Mouse (Mus musculus) liver, embryonic 14.5 days (tissue): ENCODE measurements around the gene Uimc1. TPM values are rescaled to one million over a fixed set of nuclear protein-coding genes. Genes with fewer than 3 reads are reported as not detected.

Experiments
- ATAC-seq: fragments of 200-750 bp; cut with Nextera tagmentation; 2 replicates; pipeline ENCODE4 v1.8.0; 2017; ENCODE audit warnings: moderate number of reproducible peaks, mild to moderate bottlenecking, moderate library complexity; ENCODE audit not compliant: insufficient read depth
- DNase-seq, 3 experiments: peaks; one replicate each; pipeline ENCODE4 v3.0.0-alpha.2; 2012 to 2013; ENCODE audit warnings: low read depth in 3 of 3, low spot score in 3 of 3
- H3K27ac ChIP-seq: fragments of 300-500 bp; sonication (generic); 2 replicates; pipeline ENCODE4 v1.5.1; 2014; ENCODE audit warnings: moderate library complexity, mild to moderate bottlenecking, control low read depth, inconsistent platforms
- H3K27me3 ChIP-seq: fragments of 300-500 bp; sonication (generic); 2 replicates; pipeline ENCODE4 v1.6.1; 2014; ENCODE audit warnings: mild to moderate bottlenecking, low read length, moderate library complexity; ENCODE audit not compliant: control insufficient read depth, insufficient read depth
- H3K36me3 ChIP-seq: fragments of 300-500 bp; sonication (generic); replicated peaks from 2 replicates; pipeline ENCODE4 v1.6.1; 2014; ENCODE audit warnings: low read depth; ENCODE audit not compliant: control insufficient read depth, insufficient read depth
- H3K4me1 ChIP-seq, 2 experiments: fragments of 200-500 bp in 1 of 2; fragments of 300-500 bp in 1 of 2; sonication (generic) in 1 of 2; replicated peaks; 2 replicates each; pipeline ENCODE4 v1.6.1; 2012 to 2014; ENCODE audit warnings: antibody characterized with exemption in 1 of 2, inconsistent platforms in 1 of 2, low read length in 1 of 2; ENCODE audit not compliant: control insufficient read depth in 2 of 2, insufficient read depth in 2 of 2
- H3K4me2 ChIP-seq: fragments of 300-500 bp; sonication (generic); 2 replicates; pipeline ENCODE4 v1.6.1; 2014; ENCODE audit warnings: low read depth, mild to moderate bottlenecking, control low read depth, moderate library complexity
- H3K4me3 ChIP-seq, 2 experiments: fragments of 200-500 bp in 1 of 2; fragments of 300-500 bp in 1 of 2; sonication (generic) in 1 of 2; 2 replicates each; pipeline ENCODE4 v1.5.1; 2012 to 2014; ENCODE audit warnings: low read depth in 2 of 2, low read length in 2 of 2, mild to moderate bottlenecking in 2 of 2, control low read depth in 1 of 2, inconsistent platforms in 1 of 2, moderate library complexity in 1 of 2; ENCODE audit not compliant: insufficient read depth in 1 of 2
- H3K9ac ChIP-seq: fragments of 300-500 bp; sonication (generic); replicated peaks from 2 replicates; pipeline ENCODE4 v1.6.1; 2014; ENCODE audit warnings: mild to moderate bottlenecking, control low read depth, moderate library complexity
- H3K9me3 ChIP-seq: fragments of 300-500 bp; sonication (generic); 2 replicates; pipeline ENCODE4 v1.6.1; 2016; ENCODE audit warnings: low read length, mixed read lengths; ENCODE audit not compliant: control insufficient read depth
- CTCF ChIP-seq: IDR thresholded peaks from 2 replicates; pipeline ENCODE4 v1.5.1; 2016; ENCODE audit warnings: antibody characterized with exemption, low read depth, control low read depth
- EP300 ChIP-seq: IDR thresholded peaks from 2 replicates; pipeline ENCODE4 v1.6.1; 2016; ENCODE audit warnings: antibody characterized with exemption, low read depth
- WGBS: fragments of 180-500 bp; shearing (Covaris S2); extraction: QIAGEN DNeasy Blood & Tissue Kit; methylation state at CpG from one replicate; pipeline ENCODE4 v1.1.7; 2014; ENCODE audit not compliant: insufficient replicate concordance; 5-methylcytosine and 5-hydroxymethylcytosine counted together
- polyA plus RNA-seq, 2 experiments: library from polyadenylated mRNA; depleted of rRNA in 1 of 2; stranded (reverse) in 1 of 2; unstranded in 1 of 2; fragments of >200 nt; fragmentation: Nextera tagmentation in 1 of 2; extraction: Ambion mirVana in 1 of 2; gene quantifications; 2 replicates each; pipeline versions ENCODE4 v1.2.1 to v1.2.3; 2012 to 2014

Gene Uimc1
- polyA plus RNA-seq, 2 experiments: 12.5 to 16.0 TPM

GRCm38 (mm10) chr13:55002090-55002489, 98.0 kb downstream of the Uimc1 start:
- Histone ChIP-seq H3K27ac (no peak overlapping the region), H3K27me3 (no peaks in the 10 kb centered on the region), H3K9ac (no peak overlapping the region), H3K9me3 (no peaks in the 10 kb centered on the region), H3K4me3 (no peak overlapping the region), H3K4me1 (no peaks in the 10 kb centered on the region), H3K4me2 (no peak overlapping the region), H3K36me3 (no peaks in the 10 kb centered on the region)
- no peak for ATAC-seq
- no peak for DNase-seq
- TF ChIP-seq CTCF (no peak), EP300 (no peak)
- 38% methylated on average over 10 of the region's 10 CpGs for WGBS

GRCm38 (mm10) chr13:55000433-55000832, 99.7 kb downstream of the Uimc1 start:
- H3K9me3 ChIP-seq: no peaks in the 10 kb centered on the region
- no peaks in the 10 kb centered on the region for H3K27me3 ChIP-seq
- no peak overlapping the region for H3K9ac ChIP-seq
- 76% methylated on average over 10 of the region's 10 CpGs for WGBS
- DNase-seq (no peak), ATAC-seq (no peak)
- no peak overlapping the region for H3K27ac ChIP-seq
- no peaks in the 10 kb centered on the region for H3K36me3 ChIP-seq
- no peak for TF ChIP-seq CTCF
- TF ChIP-seq EP300: no peak
- no peak overlapping the region for H3K4me3 ChIP-seq
- H3K4me1 ChIP-seq: no peaks in the 10 kb centered on the region
- H3K4me2 ChIP-seq: no peak overlapping the region

- Histone ChIP-seq H3K4me1 (no peaks in the 10 kb centered on the region), H3K9ac (no peak overlapping the region), H3K4me3 (no peak overlapping the region), H3K9me3 (no peaks in the 10 kb centered on the region), H3K36me3 (no peaks in the 10 kb centered on the region), H3K27me3 (no peaks in the 10 kb centered on the region), H3K4me2 (no peak overlapping the region), H3K27ac (no peak overlapping the region)
- no peak for ATAC-seq
- 80% methylated on average over 8 of the region's 8 CpGs for WGBS
- DNase-seq: no peak
- TF ChIP-seq CTCF (no peak), EP300 (no peak)
Measured at GRCm38 (mm10) chr13:54997568-54997967, 102.5 kb downstream of the Uimc1 start.

GRCm38 (mm10) chr13:54995161-54995560, 104.9 kb downstream of the Uimc1 start:
- H3K4me1 ChIP-seq: no peaks in the 10 kb centered on the region
- no peaks in the 10 kb centered on the region for H3K9me3 ChIP-seq
- no peak for DNase-seq
- no peaks in the 10 kb centered on the region for H3K36me3 ChIP-seq
- H3K27me3 ChIP-seq: no peaks in the 10 kb centered on the region
- H3K4me3 ChIP-seq: no peak overlapping the region
- H3K27ac ChIP-seq: no peak overlapping the region
- no peak overlapping the region for H3K9ac ChIP-seq
- H3K4me2 ChIP-seq: no peak overlapping the region
- ATAC-seq: no peak
- TF ChIP-seq CTCF: no peak
- no peak for TF ChIP-seq EP300
- 43% methylated on average over 6 of the region's 6 CpGs for WGBS

GRCm38 (mm10) chr13:54994576-54994975, 105.5 kb downstream of the Uimc1 start:
- H3K4me3 ChIP-seq: no peak overlapping the region
- 26% methylated on average over 4 of the region's 4 CpGs for WGBS
- no peaks in the 10 kb centered on the region for H3K4me1 ChIP-seq
- no peak overlapping the region for H3K4me2 ChIP-seq
- TF ChIP-seq EP300 (no peak), CTCF (no peak)
- no peaks in the 10 kb centered on the region for H3K9me3 ChIP-seq
- H3K27ac ChIP-seq: no peak overlapping the region
- no peaks in the 10 kb centered on the region for H3K36me3 ChIP-seq
- no peaks in the 10 kb centered on the region for H3K27me3 ChIP-seq
- no peak for DNase-seq
- H3K9ac ChIP-seq: no peak overlapping the region
- no peak for ATAC-seq

GRCm38 (mm10) chr13:54992215-54992614, 107.9 kb downstream of the Uimc1 start:
- Histone ChIP-seq H3K4me2 (no peak overlapping the region), H3K9me3 (no peaks in the 10 kb centered on the region), H3K4me3 (no peak overlapping the region), H3K27ac (no peak overlapping the region), H3K36me3 (no peaks in the 10 kb centered on the region), H3K4me1 (no peaks in the 10 kb centered on the region), H3K27me3 (no peaks in the 10 kb centered on the region), H3K9ac (no peak overlapping the region)
- 71% methylated on average over 7 of the region's 7 CpGs for WGBS
- TF ChIP-seq EP300: no peak
- no peak for TF ChIP-seq CTCF
- ATAC-seq (no peak), DNase-seq (no peak)
